Mouse (Mus musculus) embryonic facial prominence, embryonic 12.5 days (tissue): Measurements from ENCODE around the gene Ccdc88b. TPM values are rescaled to one million over a fixed set of nuclear protein-coding genes. Genes with fewer than 3 reads are reported as not detected.

Experiments used
- ATAC-seq: fragments of 200-750 bp; cut with Nextera tagmentation; 2 replicates; pipeline ENCODE4 v1.8.0; 2017; ENCODE audit not compliant: insufficient number of reproducible peaks, insufficient read depth, low FRiP score, low TSS enrichment
- H3K27ac ChIP-seq: fragments of 300-500 bp; sonication (generic); 2 replicates; pipeline ENCODE4 v1.5.1; 2016; ENCODE audit warnings: mild to moderate bottlenecking
- H3K27me3 ChIP-seq: fragments of 300-500 bp; sonication (generic); 2 replicates; pipeline ENCODE4 v1.6.1; 2016; ENCODE audit warnings: mild to moderate bottlenecking, moderate library complexity
- H3K36me3 ChIP-seq: fragments of 300-500 bp; sonication (generic); 2 replicates; pipeline ENCODE4 v1.6.1; 2016; ENCODE audit warnings: mild to moderate bottlenecking
- H3K4me1 ChIP-seq: fragments of 300-500 bp; sonication (generic); 2 replicates; pipeline ENCODE4 v1.6.1; 2016
- H3K4me2 ChIP-seq: fragments of 300-500 bp; sonication (generic); replicated peaks from 2 replicates; pipeline ENCODE4 v1.6.1; 2016; ENCODE audit warnings: mild to moderate bottlenecking, moderate library complexity
- H3K4me3 ChIP-seq: fragments of 300-500 bp; sonication (generic); 2 replicates; pipeline ENCODE4 v1.5.1; 2016; ENCODE audit warnings: mild to moderate bottlenecking
- H3K9ac ChIP-seq: fragments of 300-500 bp; sonication (generic); 2 replicates; pipeline ENCODE4 v1.6.1; 2016; ENCODE audit warnings: mild to moderate bottlenecking, moderate library complexity
- H3K9me3 ChIP-seq: fragments of 300-500 bp; sonication (generic); 2 replicates; pipeline ENCODE4 v1.6.1; 2016; ENCODE audit warnings: mild to moderate bottlenecking, moderate library complexity
- WGBS: fragments of 180-500 bp; shearing (Covaris S2); methylation state at CpG from one replicate; pipeline ENCODE4 v1.1.7; 2016; 5-methylcytosine and 5-hydroxymethylcytosine counted together
- polyA plus RNA-seq: library from polyadenylated mRNA; unstranded; fragments of >200 nt; fragmentation: Nextera tagmentation; extraction: Ambion mirVana; gene quantifications from 2 replicates; pipeline ENCODE4 v1.2.1, GENCODE M21; 2016

The Ccdc88b gene
- polyA plus RNA-seq, 1 experiment from 2014 or later = 0.70 TPM

- Histone ChIP-seq H3K36me3 (no peaks in the 10 kb centered on the region), H3K9ac (no peak overlapping the region), H3K4me2 (0 out of 2 replicates have a peak overlapping the region, but pooled peaks have one; percentile 89), H3K9me3 (no peaks in the 10 kb centered on the region), H3K27ac (no peak overlapping the region), H3K4me3 (no peak overlapping the region), H3K4me1 (peaks cover 14% of the 10 kb centered on the region), H3K27me3 (peaks cover 50% of the 10 kb centered on the region)
- WGBS = 15% methylated on average over 3 of the region's 3 CpGs
- no peak for ATAC-seq
Measured at GRCm38 (mm10) chr19:6841292-6841597, 16.8 kb downstream of the Ccdc88b start.

GRCm38 (mm10) chr19:6840475-6841291, 17.3 kb downstream of the Ccdc88b start, which contains the start of gene Rps6ka4:
TSS of gene Rps6ka4 (minus strand) at chr19:6840636.
- peak within 1 kb of the TSS; percentile 63 for H3K9ac ChIP-seq
- peak within 1 kb of the TSS; percentile 71 for H3K4me3 ChIP-seq
- H3K27me3 ChIP-seq = peaks cover 49% of the 10 kb centered on the region
- no peaks in the 10 kb centered on the region for H3K9me3 ChIP-seq
- peak within 1 kb of the TSS; percentile 89 for H3K4me2 ChIP-seq
- no peak within 1 kb of the TSS for H3K27ac ChIP-seq
- H3K36me3 ChIP-seq = no peaks in the 10 kb centered on the region
- ATAC-seq = peak; percentile 62; the same call in 1 of the 2 replicates
- peaks cover 14% of the 10 kb centered on the region for H3K4me1 ChIP-seq
- WGBS = 2% methylated on average over 43 of the region's 44 CpGs

- Histone ChIP-seq H3K9me3 (no peaks in the 10 kb centered on the region), H3K9ac (peak overlapping the region; percentile 63), H3K36me3 (0 out of 2 replicates have a peak, but pooled peaks cover 3% of the 10 kb centered on the region), H3K27ac (no peak overlapping the region), H3K27me3 (peaks cover 50% of the 10 kb centered on the region), H3K4me1 (peaks cover 14% of the 10 kb centered on the region), H3K4me3 (peak overlapping the region; percentile 71), H3K4me2 (peak overlapping the region; percentile 89)
- 0 out of 2 replicates have a peak, but pooled peaks have one; percentile 37 for ATAC-seq
- WGBS = under 1% methylated on average over 46 of the region's 46 CpGs
Measured at GRCm38 (mm10) chr19:6839615-6840474, 18.2 kb downstream of the Ccdc88b start.

GRCm38 (mm10) chr19:6832363-6832762, 25.6 kb downstream of the Ccdc88b start:
- Histone ChIP-seq H3K4me3 (no peak overlapping the region), H3K27me3 (peaks cover 75% of the 10 kb centered on the region), H3K36me3 (0 out of 2 replicates have a peak, but pooled peaks cover 3% of the 10 kb centered on the region), H3K9me3 (no peaks in the 10 kb centered on the region), H3K27ac (no peak overlapping the region), H3K4me1 (peaks cover 18% of the 10 kb centered on the region; the same call in 1 of the 2 replicates), H3K9ac (no peak overlapping the region), H3K4me2 (no peak overlapping the region)
- no peak for ATAC-seq
- 88% methylated on average over 8 of the region's 8 CpGs for WGBS

- WGBS = 7% methylated on average over 17 of the region's 17 CpGs
- H3K27me3 ChIP-seq = peaks cover 66% of the 10 kb centered on the region
- H3K36me3 ChIP-seq = 0 out of 2 replicates have a peak, but pooled peaks cover 3% of the 10 kb centered on the region
- no peak overlapping the region for H3K9ac ChIP-seq
- peak overlapping the region; percentile 47 for H3K4me2 ChIP-seq
- H3K4me3 ChIP-seq = peak overlapping the region; percentile 26
- H3K4me1 ChIP-seq = peaks cover 18% of the 10 kb centered on the region; the same call in 1 of the 2 replicates
- ATAC-seq = no peak
- H3K27ac ChIP-seq = no peak overlapping the region
- no peaks in the 10 kb centered on the region for H3K9me3 ChIP-seq
Measured at GRCm38 (mm10) chr19:6831331-6831730, 26.7 kb downstream of the Ccdc88b start.

- Histone ChIP-seq H3K4me3 (peak overlapping the region; percentile 26), H3K9ac (no peak overlapping the region), H3K4me2 (peak overlapping the region; percentile 47), H3K4me1 (peaks cover 18% of the 10 kb centered on the region; the same call in 1 of the 2 replicates), H3K9me3 (no peaks in the 10 kb centered on the region), H3K36me3 (0 out of 2 replicates have a peak, but pooled peaks cover 3% of the 10 kb centered on the region), H3K27me3 (peaks cover 63% of the 10 kb centered on the region), H3K27ac (no peak overlapping the region)
- WGBS = 4% methylated on average over 38 of the region's 38 CpGs
- no peak for ATAC-seq
Measured at GRCm38 (mm10) chr19:6830556-6831316, 27.3 kb downstream of the Ccdc88b start.

GRCm38 (mm10) chr19:6829870-6830555, 28.0 kb downstream of the Ccdc88b start:
- H3K9ac ChIP-seq = 0 out of 2 replicates have a peak overlapping the region, but pooled peaks have one; percentile 7
- WGBS = 1% methylated on average over 48 of the region's 48 CpGs
- H3K4me2 ChIP-seq = peak overlapping the region; percentile 47
- H3K36me3 ChIP-seq = 0 out of 2 replicates have a peak, but pooled peaks cover 1% of the 10 kb centered on the region
- no peaks in the 10 kb centered on the region for H3K9me3 ChIP-seq
- peaks cover 18% of the 10 kb centered on the region; the same call in 1 of the 2 replicates for H3K4me1 ChIP-seq
- H3K27me3 ChIP-seq = peaks cover 58% of the 10 kb centered on the region
- H3K27ac ChIP-seq = no peak overlapping the region
- ATAC-seq = no peak
- H3K4me3 ChIP-seq = peak overlapping the region; percentile 26

- WGBS = 10% methylated on average over 3 of the region's 3 CpGs
- H3K9me3 ChIP-seq = no peaks in the 10 kb centered on the region
- ATAC-seq = no peak
- H3K4me3 ChIP-seq = no peak overlapping the region
- H3K36me3 ChIP-seq = no peaks in the 10 kb centered on the region
- H3K4me1 ChIP-seq = peaks cover 18% of the 10 kb centered on the region; the same call in 1 of the 2 replicates
- no peak overlapping the region for H3K9ac ChIP-seq
- H3K27me3 ChIP-seq = peaks cover 58% of the 10 kb centered on the region
- H3K4me2 ChIP-seq = no peak overlapping the region
- H3K27ac ChIP-seq = no peak overlapping the region
Measured at GRCm38 (mm10) chr19:6829069-6829468, 28.9 kb downstream of the Ccdc88b start.

GRCm38 (mm10) chr19:6826601-6827000, 31.4 kb downstream of the Ccdc88b start:
- Histone ChIP-seq H3K9ac (no peak overlapping the region), H3K4me2 (no peak overlapping the region), H3K4me3 (no peak overlapping the region), H3K36me3 (no peaks in the 10 kb centered on the region), H3K27ac (no peak overlapping the region), H3K27me3 (peaks cover 41% of the 10 kb centered on the region), H3K4me1 (peaks cover 18% of the 10 kb centered on the region; the same call in 1 of the 2 replicates), H3K9me3 (no peaks in the 10 kb centered on the region)
- no peak for ATAC-seq
- 75% methylated on average over 3 of the region's 3 CpGs for WGBS

- peaks cover 28% of the 10 kb centered on the region for H3K27me3 ChIP-seq
- ATAC-seq = no peak
- WGBS = 85% methylated on average over 6 of the region's 6 CpGs
Measured at GRCm38 (mm10) chr19:6825384-6825783, 32.6 kb downstream of the Ccdc88b start.

More at GRCm38 (mm10) chr19:6825384-6825783, 32.6 kb downstream of the Ccdc88b start:
- Histone ChIP-seq H3K4me2 (no peak overlapping the region), H3K4me3 (no peak overlapping the region), H3K4me1 (peaks cover 6% of the 10 kb centered on the region; the same call in 1 of the 2 replicates), H3K9ac (no peak overlapping the region), H3K36me3 (no peaks in the 10 kb centered on the region), H3K27ac (no peak overlapping the region), H3K9me3 (no peaks in the 10 kb centered on the region)
